Mouse (Mus musculus) skeletal muscle tissue, postnatal 0 days (tissue): Measurements from ENCODE around the gene Bgn. TPM values are rescaled to one million over a fixed set of nuclear protein-coding genes. Genes with fewer than 3 reads are reported as not detected.

Experiments
- polyA plus RNA-seq: library from polyadenylated mRNA; unstranded; fragments of >200 nt; fragmentation: Nextera tagmentation; extraction: Ambion mirVana; gene quantifications from 2 replicates; pipeline ENCODE4 v1.2.1, GENCODE M21; 2015

Gene Bgn
- polyA plus RNA-seq = 103 and 135 TPM in 2 replicates

DNA sequence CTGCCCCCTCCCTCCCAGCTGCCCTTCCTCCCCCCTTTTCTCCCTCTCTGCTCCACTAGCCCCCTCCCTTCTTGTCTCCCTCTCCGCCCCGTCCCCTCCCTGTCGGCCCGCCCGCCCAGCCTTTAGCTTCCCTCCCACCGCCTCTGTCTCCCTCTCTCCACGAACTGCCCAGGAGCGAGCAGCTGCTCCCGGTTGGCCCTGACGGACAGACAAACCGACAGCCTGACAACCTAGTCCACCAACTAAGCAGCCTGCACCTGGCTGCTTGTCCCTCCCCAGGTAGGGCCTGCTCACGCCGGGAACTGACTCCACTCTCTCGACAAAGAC, at the start of gene Bgn:
TSS of gene Bgn (plus strand) at position 119 of the 327 bp plus-strand sequence.

DNA sequence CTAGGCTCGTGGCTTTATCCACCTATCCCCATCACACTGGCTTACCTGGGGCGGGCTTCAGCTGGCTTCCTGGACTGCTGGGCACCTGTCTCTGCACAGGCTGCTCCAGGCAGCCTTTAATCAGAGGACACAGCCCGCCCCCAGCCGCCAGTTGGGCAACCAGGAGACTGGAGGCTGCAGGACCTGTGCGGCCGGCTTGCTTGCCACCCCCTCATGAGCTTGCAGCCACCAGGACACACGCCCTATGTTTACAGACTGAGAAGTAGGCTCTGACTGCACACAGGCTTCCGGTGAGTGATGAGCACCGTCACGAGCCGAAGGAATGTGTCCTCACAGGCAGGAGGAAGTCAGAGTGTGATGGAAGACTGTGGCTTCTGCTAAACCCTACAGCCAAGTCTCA, 48.1 kb upstream of the Bgn start, which contains the start of gene Trex2:
TSS of gene Trex2 (minus strand) at position 93 of the 400 bp plus-strand sequence.

DNA sequence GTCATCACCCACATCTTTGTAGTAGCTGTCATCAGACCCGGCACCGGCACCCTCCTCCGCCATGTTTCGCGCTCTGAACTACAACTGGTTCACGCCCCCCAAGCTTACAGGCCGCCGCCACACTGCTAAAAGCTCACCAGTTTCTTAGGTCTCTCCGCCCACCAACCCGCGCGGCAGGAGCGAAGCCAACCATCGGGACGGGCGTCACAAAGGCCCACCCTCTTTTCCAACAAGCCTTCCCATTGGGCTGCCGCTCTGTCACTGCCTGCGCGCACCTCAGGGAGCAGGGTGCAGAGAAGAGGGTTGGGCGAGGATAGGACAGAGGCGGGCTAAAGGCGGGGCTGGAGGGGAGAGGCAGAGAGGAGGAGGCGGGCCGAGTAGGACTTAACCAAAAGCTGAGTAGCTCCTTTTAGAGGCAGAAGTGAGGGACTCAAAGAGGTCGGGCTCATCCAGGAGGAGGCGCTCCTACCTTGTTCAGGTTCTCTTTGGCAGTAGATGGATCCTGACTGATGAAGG, 24.5 kb upstream of the Bgn start, which contains the start of gene Haus7:
TSS of gene Haus7 (minus strand) at position 168 of the 516 bp plus-strand sequence.

Other genes with a start within 250 kb of the Bgn start
- gene Xlr4c, start 240.5 kb upstream of the Bgn start, polyA plus RNA-seq = 0.19 and 0.22 TPM in 2 replicates
- gene Xlr3c, start 218.2 kb upstream of the Bgn start, polyA plus RNA-seq = not detected in 2 replicates
- gene Xlr5a, start 190.6 kb upstream of the Bgn start, polyA plus RNA-seq = 0.09 TPM in 1 of 2 replicates, not detected in the other
- gene Xlr5c, start 190.6 kb upstream of the Bgn start, polyA plus RNA-seq = not detected in 2 replicates
- not detected in 2 replicates for gene Gm45015, start 146.8 kb upstream of the Bgn start, polyA plus RNA-seq
- 8.3 and 8.4 TPM in 2 replicates for gene Zfp275, start 141.0 kb upstream of the Bgn start, polyA plus RNA-seq
- not detected in 2 replicates for gene Gm18336, start 84.9 kb upstream of the Bgn start, polyA plus RNA-seq
- gene Zfp92, start 72.5 kb upstream of the Bgn start, polyA plus RNA-seq = not detected in 2 replicates
- 4.8 TPM in 1 of 2 replicates, not detected in the other for gene Trex2, start 48.3 kb upstream of the Bgn start, polyA plus RNA-seq
- gene Haus7, start 24.6 kb upstream of the Bgn start, polyA plus RNA-seq = 33.9 and 41.3 TPM in 2 replicates
- gene Atp2b3, start 19.5 kb downstream of the Bgn start, polyA plus RNA-seq = 3.7 and 4.4 TPM in 2 replicates
- 0.13 and 0.45 TPM in 2 replicates for gene Dusp9, start 155.8 kb downstream of the Bgn start, polyA plus RNA-seq
- 12.1 and 13.1 TPM in 2 replicates for gene Pnck, start 176.5 kb downstream of the Bgn start, polyA plus RNA-seq
- 7.4 and 9.1 TPM in 2 replicates for gene Slc6a8, start 189.5 kb downstream of the Bgn start, polyA plus RNA-seq
- 128 and 207 TPM in 2 replicates for gene Bcap31, start 232.6 kb downstream of the Bgn start, polyA plus RNA-seq
- 16.4 and 17.3 TPM in 2 replicates for gene Abcd1, start 233.0 kb downstream of the Bgn start, polyA plus RNA-seq